Mouse (Mus musculus): Measurements from ENCODE around the gene Srrm1. TPM values are rescaled to one million over a fixed set of nuclear protein-coding genes. Genes with fewer than 3 reads are reported as not detected.
A peak's percentile ranks its signal among the peaks of the same experiment; 100 is the strongest.

Srrm1 gene
- polyA plus RNA-seq, 1 experiment: 160 TPM

DNA sequence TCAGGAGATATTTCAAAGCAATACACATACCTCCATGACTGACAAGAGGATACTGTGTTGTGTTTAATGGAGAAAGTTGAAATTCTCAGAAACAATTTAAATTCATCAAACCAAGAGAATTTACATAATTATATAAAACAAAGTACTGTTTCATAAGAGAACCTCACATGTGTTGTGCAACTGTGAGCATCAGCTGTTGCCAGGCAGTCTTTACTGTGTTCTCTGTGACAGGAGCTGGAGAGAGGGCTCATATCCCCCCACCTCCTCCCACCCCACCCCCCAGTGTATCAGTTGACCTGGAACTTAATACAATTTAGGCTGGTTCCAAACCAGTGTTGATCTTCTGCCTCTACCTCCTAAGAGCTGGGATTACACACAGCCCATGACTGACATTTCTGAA, 27.1 kb downstream of the Srrm1 start:
- no peak overlapping the region for H3K4me3 ChIP-seq (ENCODE audit: insufficient read depth, low read length)
- TF ChIP-seq CTCF (IDR thresholded peaks at IDR 0.05; ENCODE audit: borderline replicate concordance, insufficient read depth, low read length): no peak
- TF ChIP-seq POLR2A (IDR thresholded peaks at IDR 0.05; ENCODE audit: low read depth, low read length): no peak

GRCm38 (mm10) chr4:135323021-135323420, 30.1 kb downstream of the Srrm1 start:
- TF ChIP-seq CTCF (IDR thresholded peaks at IDR 0.05; ENCODE audit: borderline replicate concordance, insufficient read depth, low read length) (no peak), POLR2A (IDR thresholded peaks at IDR 0.05; ENCODE audit: low read depth, low read length) (no peak)
- no peak overlapping the region for H3K4me3 ChIP-seq (ENCODE audit: insufficient read depth, low read length)
- H3K4me1 ChIP-seq (ENCODE audit: control insufficient read depth, insufficient read depth, low read length): no peaks in the 10 kb centered on the region
- H3K27ac ChIP-seq (ENCODE audit: insufficient read depth, low read length): no peak overlapping the region

More for the DNA sequence above, 27.1 kb downstream of the Srrm1 start:
- H3K27ac ChIP-seq (ENCODE audit: insufficient read depth, low read length): no peak overlapping the region
- no peaks in the 10 kb centered on the region for H3K4me1 ChIP-seq (ENCODE audit: control insufficient read depth, insufficient read depth, low read length)

DNA sequence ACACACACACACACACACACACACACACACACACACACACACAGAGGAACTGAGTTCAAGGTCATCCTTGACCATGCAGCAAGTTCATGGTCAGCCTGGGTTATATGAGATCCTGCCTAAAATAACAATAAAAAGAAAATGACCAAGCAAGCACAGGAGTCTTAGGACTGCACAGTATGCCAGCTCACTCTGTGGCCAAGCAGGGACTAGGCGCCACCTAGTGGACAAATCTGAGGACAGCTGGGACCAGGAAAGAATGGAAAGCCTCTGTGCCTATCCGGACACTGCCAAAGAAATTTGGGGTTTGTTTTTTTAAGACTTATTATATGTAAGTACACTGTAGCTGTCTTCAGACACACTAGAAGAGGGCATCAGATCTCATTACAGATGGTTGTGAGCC, 35.2 kb downstream of the Srrm1 start:
- Histone ChIP-seq H3K4me1 (ENCODE audit: control insufficient read depth, insufficient read depth, low read length) (peaks cover 8% of the 10 kb centered on the region), H3K4me3 (ENCODE audit: insufficient read depth, low read length) (no peak overlapping the region), H3K27ac (ENCODE audit: insufficient read depth, low read length) (no peak overlapping the region)
- TF ChIP-seq POLR2A (IDR thresholded peaks at IDR 0.05; ENCODE audit: low read depth, low read length) (no peak), CTCF (IDR thresholded peaks at IDR 0.05; ENCODE audit: borderline replicate concordance, insufficient read depth, low read length) (peak; percentile 91)

- TF ChIP-seq POLR2A (IDR thresholded peaks at IDR 0.05; ENCODE audit: low read depth, low read length): no peak
- TF ChIP-seq CTCF (IDR thresholded peaks at IDR 0.05; ENCODE audit: borderline replicate concordance, insufficient read depth, low read length): no peak
- Histone ChIP-seq H3K4me3 (ENCODE audit: insufficient read depth, low read length) (no peak overlapping the region), H3K27ac (ENCODE audit: insufficient read depth, low read length) (no peak overlapping the region), H3K4me1 (ENCODE audit: control insufficient read depth, insufficient read depth, low read length) (peaks cover 9% of the 10 kb centered on the region)
Measured at GRCm38 (mm10) chr4:135317539-135317938, 35.6 kb downstream of the Srrm1 start.

DNA sequence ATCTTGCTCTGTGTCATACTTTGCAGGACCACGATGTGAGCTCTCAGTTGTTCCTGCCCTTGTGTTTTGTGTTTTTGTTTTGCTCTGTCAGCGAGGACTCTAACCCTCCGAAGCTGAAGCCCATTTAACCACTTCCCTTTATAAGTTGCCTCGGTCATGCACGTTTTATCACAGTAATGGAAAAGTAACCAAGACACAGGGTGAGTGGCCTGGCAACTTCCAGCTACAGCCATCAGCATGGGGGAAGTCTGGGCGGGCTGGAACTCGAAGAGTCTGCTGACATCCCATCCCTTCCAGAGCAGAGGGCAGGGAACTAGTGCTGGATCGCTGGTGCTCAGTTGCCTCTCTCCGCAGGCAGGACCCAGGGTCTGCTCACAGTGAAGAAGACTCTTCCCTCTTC, 37.8 kb downstream of the Srrm1 start:
- Histone ChIP-seq H3K4me1 (ENCODE audit: control insufficient read depth, insufficient read depth, low read length) (peaks cover 9% of the 10 kb centered on the region), H3K4me3 (ENCODE audit: insufficient read depth, low read length) (no peak overlapping the region), H3K27ac (ENCODE audit: insufficient read depth, low read length) (no peak overlapping the region)
- TF ChIP-seq POLR2A (IDR thresholded peaks at IDR 0.05; ENCODE audit: low read depth, low read length) (no peak), CTCF (IDR thresholded peaks at IDR 0.05; ENCODE audit: borderline replicate concordance, insufficient read depth, low read length) (no peak)

GRCm38 (mm10) chr4:135314419-135314832, 38.7 kb downstream of the Srrm1 start:
- Histone ChIP-seq H3K4me1 (ENCODE audit: control insufficient read depth, insufficient read depth, low read length) (peaks cover 9% of the 10 kb centered on the region), H3K27ac (ENCODE audit: insufficient read depth, low read length) (peak overlapping the region; percentile 12; the same call in 1 of the 2 replicates), H3K4me3 (ENCODE audit: insufficient read depth, low read length) (no peak overlapping the region)
- no peak for TF ChIP-seq POLR2A (IDR thresholded peaks at IDR 0.05; ENCODE audit: low read depth, low read length)
- no peak for TF ChIP-seq CTCF (IDR thresholded peaks at IDR 0.05; ENCODE audit: borderline replicate concordance, insufficient read depth, low read length)

- Histone ChIP-seq H3K4me3 (ENCODE audit: insufficient read depth, low read length) (no peak overlapping the region), H3K4me1 (ENCODE audit: control insufficient read depth, insufficient read depth, low read length) (peaks cover 9% of the 10 kb centered on the region), H3K27ac (ENCODE audit: insufficient read depth, low read length) (peak overlapping the region; percentile 12; the same call in 1 of the 2 replicates)
- TF ChIP-seq CTCF (IDR thresholded peaks at IDR 0.05; ENCODE audit: borderline replicate concordance, insufficient read depth, low read length) (no peak), POLR2A (IDR thresholded peaks at IDR 0.05; ENCODE audit: low read depth, low read length) (no peak)
Measured at GRCm38 (mm10) chr4:135313761-135314241, 39.3 kb downstream of the Srrm1 start.

DNA sequence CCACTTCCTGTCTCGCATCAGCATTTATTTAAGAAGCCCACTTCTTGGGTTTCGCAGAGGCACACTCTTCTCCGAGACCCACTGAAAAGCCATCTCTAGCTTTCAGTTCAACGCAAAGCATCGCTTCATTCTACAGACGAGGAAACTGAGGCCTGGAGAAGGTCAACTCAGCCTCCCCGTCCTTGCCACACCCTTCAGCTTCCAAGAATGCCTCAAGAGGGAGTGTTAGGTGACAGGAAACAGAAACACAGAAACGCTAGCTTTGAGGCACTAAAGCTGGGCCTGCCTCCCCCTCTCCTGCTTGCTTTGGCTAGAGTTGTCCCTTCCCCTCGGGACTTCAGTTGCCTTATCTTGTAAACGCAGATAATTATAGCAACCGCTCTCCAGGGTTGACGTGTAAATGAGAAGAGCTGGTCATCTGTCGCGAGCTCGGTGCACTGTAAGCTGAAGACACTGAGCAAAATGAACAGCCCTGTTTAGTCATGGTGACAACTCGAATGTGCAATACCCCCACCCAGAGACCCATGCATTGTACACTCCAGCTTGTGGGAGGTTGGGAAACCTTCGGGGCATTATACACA, 39.9 kb downstream of the Srrm1 start:
- Histone ChIP-seq H3K4me3 (ENCODE audit: insufficient read depth, low read length) (no peak overlapping the region), H3K27ac (ENCODE audit: insufficient read depth, low read length) (peak overlapping the region; percentile 10), H3K4me1 (ENCODE audit: control insufficient read depth, insufficient read depth, low read length) (peaks cover 9% of the 10 kb centered on the region)
- TF ChIP-seq POLR2A (IDR thresholded peaks at IDR 0.05; ENCODE audit: low read depth, low read length): no peak
- no peak for TF ChIP-seq CTCF (IDR thresholded peaks at IDR 0.05; ENCODE audit: borderline replicate concordance, insufficient read depth, low read length)

GRCm38 (mm10) chr4:135312706-135313105, 40.4 kb downstream of the Srrm1 start:
- Histone ChIP-seq H3K4me1 (ENCODE audit: control insufficient read depth, insufficient read depth, low read length) (peaks cover 9% of the 10 kb centered on the region), H3K27ac (ENCODE audit: insufficient read depth, low read length) (peak overlapping the region; percentile 10), H3K4me3 (ENCODE audit: insufficient read depth, low read length) (no peak overlapping the region)
- TF ChIP-seq POLR2A (IDR thresholded peaks at IDR 0.05; ENCODE audit: low read depth, low read length) (no peak), CTCF (IDR thresholded peaks at IDR 0.05; ENCODE audit: borderline replicate concordance, insufficient read depth, low read length) (no peak)

DNA sequence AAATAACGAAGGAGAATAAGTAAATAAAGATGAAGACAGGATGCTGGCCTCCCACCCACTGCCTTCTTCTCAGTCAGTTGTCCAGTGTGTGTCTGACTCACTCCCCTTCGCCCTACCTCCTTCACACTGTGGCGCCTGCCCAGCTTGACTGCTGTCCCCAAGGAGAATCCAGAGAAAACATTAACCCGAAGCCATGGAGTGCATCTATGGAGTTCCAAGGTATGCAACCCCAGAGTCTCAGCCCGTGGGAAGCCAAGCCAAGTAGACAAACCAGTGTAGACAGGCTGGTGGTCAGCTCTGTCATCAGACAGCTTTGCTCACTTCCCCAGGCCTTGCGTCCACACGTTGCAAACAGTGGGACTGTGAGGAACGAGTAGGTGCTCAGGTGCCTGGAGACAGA, 42.8 kb downstream of the Srrm1 start:
- peaks cover 9% of the 10 kb centered on the region for H3K4me1 ChIP-seq (ENCODE audit: control insufficient read depth, insufficient read depth, low read length)
- H3K27ac ChIP-seq (ENCODE audit: insufficient read depth, low read length): no peak overlapping the region
- H3K4me3 ChIP-seq (ENCODE audit: insufficient read depth, low read length): no peak overlapping the region
- TF ChIP-seq POLR2A (IDR thresholded peaks at IDR 0.05; ENCODE audit: low read depth, low read length) (no peak), CTCF (IDR thresholded peaks at IDR 0.05; ENCODE audit: borderline replicate concordance, insufficient read depth, low read length) (no peak)
